Mouse (Mus musculus) testis, adult 2 months (tissue): ENCODE measurements at regions not wholly inside any gene's neighbourhood (a gene's known extent, or its start where the extent isn't known, plus 50 kb on each side); places are given as distances from the start of the nearest gene placed in this dataset.

Experiments
- H3K27ac ChIP-seq: fragments of 200-500 bp; 2 replicates; pipeline ENCODE4 v1.5.1; 2012; ENCODE audit warnings: low read depth, low read length; ENCODE audit not compliant: control insufficient read depth, insufficient read depth
- H3K27me3 ChIP-seq: fragments of 200-500 bp; 2 replicates; pipeline ENCODE4 v1.6.1; 2012; ENCODE audit warnings: mild to moderate bottlenecking, low read length, moderate library complexity; ENCODE audit not compliant: control insufficient read depth, insufficient read depth
- H3K36me3 ChIP-seq: fragments of 200-500 bp; 2 replicates; pipeline ENCODE4 v1.6.1; 2012; ENCODE audit warnings: mild to moderate bottlenecking, low read length; ENCODE audit not compliant: control insufficient read depth, insufficient read depth
- H3K4me1 ChIP-seq: fragments of 200-500 bp; 2 replicates; pipeline ENCODE4 v1.6.1; 2012; ENCODE audit warnings: low read length; ENCODE audit not compliant: control insufficient read depth, insufficient read depth
- H3K4me3 ChIP-seq: fragments of 200-500 bp; 2 replicates; pipeline ENCODE4 v1.5.1; 2012; ENCODE audit warnings: low read depth, mild to moderate bottlenecking, low read length, moderate library complexity, mixed read lengths; ENCODE audit not compliant: control insufficient read depth
- CTCF ChIP-seq: fragments of 200-500 bp; IDR thresholded peaks from 2 replicates; pipeline ENCODE4 v1.5.1; 2012; ENCODE audit warnings: low read depth, mild to moderate bottlenecking, inconsistent platforms, low read length, moderate library complexity; ENCODE audit not compliant: control insufficient read depth, insufficient read depth, insufficient replicate concordance
- POLR2A ChIP-seq: fragments of 200-500 bp; IDR thresholded peaks from 2 replicates; pipeline ENCODE4 v1.6.1; 2012; ENCODE audit warnings: low read depth, mild to moderate bottlenecking, inconsistent platforms, low read length, moderate library complexity; ENCODE audit not compliant: control insufficient read depth

- Histone ChIP-seq H3K27ac (no peak overlapping the region), H3K27me3 (no peaks in the 10 kb centered on the region), H3K36me3 (no peaks in the 10 kb centered on the region), H3K4me3 (no peak overlapping the region), H3K4me1 (no peaks in the 10 kb centered on the region)
- TF ChIP-seq POLR2A (no peak), CTCF (no peak)
These were observed 237.1 kb upstream of the Mpped2 start for GRCm38 (mm10) chr2:106455972-106456371.

GRCm38 (mm10) chr2:106458003-106458402 is 235.1 kb upstream of the Mpped2 start:
- Histone ChIP-seq H3K4me3 (no peak overlapping the region), H3K4me1 (peaks cover 2% of the 10 kb centered on the region; the same call in 1 of the 2 replicates), H3K27me3 (no peaks in the 10 kb centered on the region), H3K27ac (no peak overlapping the region), H3K36me3 (no peaks in the 10 kb centered on the region)
- no peak for TF ChIP-seq CTCF
- TF ChIP-seq POLR2A: no peak

GRCm38 (mm10) chr2:106461021-106461420 is 232.0 kb upstream of the Mpped2 start:
- Histone ChIP-seq H3K36me3 (no peaks in the 10 kb centered on the region), H3K4me1 (peaks cover 2% of the 10 kb centered on the region; the same call in 1 of the 2 replicates), H3K4me3 (no peak overlapping the region), H3K27ac (no peak overlapping the region), H3K27me3 (no peaks in the 10 kb centered on the region)
- TF ChIP-seq POLR2A: no peak
- TF ChIP-seq CTCF: no peak

GRCm38 (mm10) chr2:106461490-106461889 is 231.6 kb upstream of the Mpped2 start:
- H3K27me3 ChIP-seq: no peaks in the 10 kb centered on the region
- TF ChIP-seq POLR2A (no peak), CTCF (no peak)
- H3K4me3 ChIP-seq: no peak overlapping the region
- H3K4me1 ChIP-seq: peaks cover 2% of the 10 kb centered on the region; the same call in 1 of the 2 replicates
- H3K36me3 ChIP-seq: no peaks in the 10 kb centered on the region
- H3K27ac ChIP-seq: no peak overlapping the region

- no peak overlapping the region for H3K27ac ChIP-seq
- H3K4me3 ChIP-seq: no peak overlapping the region
- no peak for TF ChIP-seq POLR2A
- no peak for TF ChIP-seq CTCF
- H3K36me3 ChIP-seq: no peaks in the 10 kb centered on the region
- H3K27me3 ChIP-seq: no peaks in the 10 kb centered on the region
- H3K4me1 ChIP-seq: peaks cover 2% of the 10 kb centered on the region; the same call in 1 of the 2 replicates
These were observed 231.0 kb upstream of the Mpped2 start for GRCm38 (mm10) chr2:106461973-106462637.

- H3K36me3 ChIP-seq: no peaks in the 10 kb centered on the region
- H3K4me3 ChIP-seq: no peak overlapping the region
- H3K4me1 ChIP-seq: peaks cover 2% of the 10 kb centered on the region; the same call in 1 of the 2 replicates
- no peak overlapping the region for H3K27ac ChIP-seq
- TF ChIP-seq CTCF (no peak), POLR2A (no peak)
- H3K27me3 ChIP-seq: no peaks in the 10 kb centered on the region
These were observed 228.0 kb upstream of the Mpped2 start for GRCm38 (mm10) chr2:106465055-106465454.

- no peaks in the 10 kb centered on the region for H3K27me3 ChIP-seq
- H3K4me3 ChIP-seq: no peak overlapping the region
- TF ChIP-seq CTCF (no peak), POLR2A (no peak)
- peaks cover 2% of the 10 kb centered on the region; the same call in 1 of the 2 replicates for H3K4me1 ChIP-seq
- no peaks in the 10 kb centered on the region for H3K36me3 ChIP-seq
- no peak overlapping the region for H3K27ac ChIP-seq
These were observed 227.2 kb upstream of the Mpped2 start for GRCm38 (mm10) chr2:106465831-106466230.
